Mouse (Mus musculus) lung, postnatal 0 days (tissue): ENCODE measurements around the gene Hsd17b12. TPM values are rescaled to one million over a fixed set of nuclear protein-coding genes. Genes with fewer than 3 reads are reported as not detected.

Experiments
- ATAC-seq: fragments of 200-750 bp; cut with Nextera tagmentation; 2 replicates; pipeline ENCODE4 v1.8.0; 2017; ENCODE audit warnings: moderate library complexity
- DNase-seq: peaks from one replicate; pipeline ENCODE4 v3.0.0-alpha.2; 2016; ENCODE audit warnings: low spot score
- H3K27ac ChIP-seq: fragments of 300-500 bp; sonication (generic); 2 replicates; pipeline ENCODE4 v1.5.1; 2014; ENCODE audit warnings: antibody characterized with exemption, mild to moderate bottlenecking, low read length, mixed read lengths
- H3K27me3 ChIP-seq: fragments of 300-500 bp; sonication (generic); replicated peaks from 2 replicates; pipeline ENCODE4 v1.6.1; 2014; ENCODE audit warnings: low read length, mixed read lengths; ENCODE audit not compliant: insufficient read depth
- H3K36me3 ChIP-seq: fragments of 300-500 bp; sonication (generic); 2 replicates; pipeline ENCODE4 v1.6.1; 2014; ENCODE audit warnings: low read length, mixed read lengths; ENCODE audit not compliant: insufficient read depth
- H3K4me1 ChIP-seq: fragments of 300-500 bp; sonication (generic); 2 replicates; pipeline ENCODE4 v1.6.1; 2014; ENCODE audit warnings: antibody characterized with exemption, low read depth, low read length, mixed read lengths; ENCODE audit not compliant: insufficient read depth
- H3K4me2 ChIP-seq: fragments of 300-500 bp; sonication (generic); replicated peaks from 2 replicates; pipeline ENCODE4 v1.6.1; 2014; ENCODE audit warnings: low read depth, mild to moderate bottlenecking, low read length, moderate library complexity, mixed read lengths
- H3K4me3 ChIP-seq: fragments of 300-500 bp; sonication (generic); 2 replicates; pipeline ENCODE4 v1.5.1; 2014; ENCODE audit warnings: low read depth, low read length
- H3K9ac ChIP-seq: fragments of 300-500 bp; sonication (generic); replicated peaks from 2 replicates; pipeline ENCODE4 v1.6.1; 2014; ENCODE audit warnings: low read depth, mild to moderate bottlenecking
- H3K9me3 ChIP-seq: fragments of 300-500 bp; sonication (generic); 2 replicates; pipeline ENCODE4 v1.6.1; 2016; ENCODE audit warnings: low read length, mixed read lengths
- CTCF ChIP-seq: IDR thresholded peaks from 2 replicates; pipeline ENCODE4 v1.5.1; 2016; ENCODE audit warnings: antibody characterized with exemption, mild to moderate bottlenecking
- EP300 ChIP-seq: IDR thresholded peaks from 2 replicates; pipeline ENCODE4 v1.6.1; 2016; ENCODE audit warnings: antibody characterized with exemption, mild to moderate bottlenecking, control low read depth
- WGBS: fragments of 180-500 bp; shearing (Covaris S2); extraction: QIAGEN DNeasy Blood & Tissue Kit; methylation state at CpG from one replicate; pipeline ENCODE4 v1.1.7; 2014; 5-methylcytosine and 5-hydroxymethylcytosine counted together
- polyA plus RNA-seq: library from polyadenylated mRNA; unstranded; fragments of >200 nt; fragmentation: Nextera tagmentation; extraction: Ambion mirVana; gene quantifications from 2 replicates; pipeline ENCODE4 v1.2.1, GENCODE M21; 2015

The Hsd17b12 gene
- polyA plus RNA-seq, 1 experiment from 2014 or later, result 69.7 TPM

DNA sequence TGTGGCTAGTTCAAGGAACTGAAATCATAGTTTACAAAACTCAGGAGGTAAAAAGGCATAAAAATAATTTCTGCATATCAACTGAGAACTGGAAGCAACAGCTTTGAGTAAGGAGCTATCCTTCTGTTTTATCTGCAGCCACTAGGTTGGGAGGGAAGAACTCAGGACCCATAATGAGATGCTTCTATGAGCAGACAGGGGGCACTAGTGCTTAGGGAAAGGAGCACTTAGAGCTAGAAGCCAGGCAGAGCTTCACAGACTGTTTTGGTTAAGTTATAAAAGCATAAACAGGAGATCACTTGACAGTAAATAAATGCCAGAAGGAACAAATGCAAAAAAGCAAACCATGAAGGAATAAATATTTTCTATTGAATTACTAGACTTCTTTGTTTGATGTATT is 103.0 kb downstream of the Hsd17b12 start:
- H3K27ac ChIP-seq, result no peak overlapping the region
- ATAC-seq (no peak; the same call in 1 of the 2 replicates), DNase-seq (peak; percentile 84)

GRCm38 (mm10) chr2:94051952-94052351 is 105.8 kb downstream of the Hsd17b12 start:
- TF ChIP-seq CTCF, result no peak
- TF ChIP-seq EP300, result no peak
- no peaks in the 10 kb centered on the region for H3K4me1 ChIP-seq
- DNase-seq (no peak), ATAC-seq (no peak)
- H3K36me3 ChIP-seq, result no peaks in the 10 kb centered on the region
- no peak overlapping the region for H3K9ac ChIP-seq
- no peaks in the 10 kb centered on the region for H3K9me3 ChIP-seq
- 92% methylated on average over 5 of the region's 5 CpGs for WGBS
- no peak overlapping the region for H3K4me2 ChIP-seq
- H3K27me3 ChIP-seq, result no peaks in the 10 kb centered on the region
- H3K4me3 ChIP-seq, result no peak overlapping the region
- H3K27ac ChIP-seq, result no peak overlapping the region

More for the DNA sequence above, 103.0 kb downstream of the Hsd17b12 start:
- TF ChIP-seq CTCF (peak; percentile 82), EP300 (no peak)
- Histone ChIP-seq H3K9ac (no peak overlapping the region), H3K9me3 (no peaks in the 10 kb centered on the region), H3K4me1 (no peaks in the 10 kb centered on the region), H3K4me2 (no peak overlapping the region), H3K27me3 (no peaks in the 10 kb centered on the region), H3K4me3 (no peak overlapping the region), H3K36me3 (no peaks in the 10 kb centered on the region)

DNA sequence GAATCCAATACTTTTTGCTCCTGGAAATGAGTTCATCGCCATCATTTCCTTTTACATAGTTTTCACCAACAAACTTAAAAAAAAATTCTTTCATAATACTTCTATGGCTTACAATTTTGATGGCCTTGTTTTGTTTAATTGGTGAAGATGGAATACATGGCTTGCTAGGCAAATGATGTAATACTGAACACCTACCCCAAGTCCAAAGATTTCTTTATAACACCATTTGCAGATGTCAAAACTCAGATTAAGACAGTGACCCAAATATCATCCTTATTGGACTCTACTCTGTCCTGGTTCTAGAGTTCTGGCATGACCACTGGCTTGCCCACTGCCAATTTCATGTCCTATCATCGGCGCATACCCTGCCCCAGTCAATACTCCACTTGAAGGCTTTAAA is 106.9 kb downstream of the Hsd17b12 start:
- 98% methylated on average over 3 of the region's 3 CpGs for WGBS

DNA sequence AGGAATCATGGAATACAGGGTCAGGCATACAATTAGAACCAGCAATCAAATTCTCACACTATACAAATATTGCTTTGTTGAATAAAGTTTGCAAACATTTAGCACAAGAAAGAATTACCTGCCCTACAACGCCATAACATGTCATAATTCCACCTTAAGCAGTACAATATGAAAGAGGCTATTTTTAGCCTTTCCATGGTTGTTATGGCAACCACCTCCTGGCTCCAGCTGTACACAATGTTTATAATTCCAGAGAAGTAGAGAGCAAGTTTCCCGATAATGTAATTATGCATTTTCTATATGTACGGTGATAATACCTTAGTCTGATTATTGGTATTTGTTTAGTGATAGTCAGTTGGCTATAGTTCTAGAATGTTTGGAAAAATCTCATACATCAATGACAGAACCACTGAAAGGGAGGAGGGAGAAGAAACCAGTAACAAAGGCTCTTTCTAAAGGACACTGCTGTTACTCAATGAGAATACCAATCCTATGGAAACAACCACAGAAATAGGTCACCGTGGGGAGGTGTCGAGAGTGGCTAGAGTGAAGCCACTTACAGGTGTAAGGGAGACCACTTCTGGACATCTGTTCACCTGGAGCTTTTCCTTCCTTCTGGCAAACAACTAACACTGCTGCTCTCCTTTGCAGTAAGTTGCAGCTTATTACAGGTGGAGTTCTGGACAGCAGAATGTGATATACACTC is 108.1 kb downstream of the Hsd17b12 start:
- no peaks in the 10 kb centered on the region for H3K9me3 ChIP-seq
- no peaks in the 10 kb centered on the region for H3K27me3 ChIP-seq
- H3K4me2 ChIP-seq, result no peak overlapping the region
- ATAC-seq (peak; percentile 14; the same call in 1 of the 2 replicates), DNase-seq (no peak)
- H3K4me1 ChIP-seq, result no peaks in the 10 kb centered on the region
- TF ChIP-seq EP300, result no peak
- no peak for TF ChIP-seq CTCF
- no peak overlapping the region for H3K4me3 ChIP-seq
- 39% methylated on average over 5 of the region's 5 CpGs for WGBS
- H3K36me3 ChIP-seq, result no peaks in the 10 kb centered on the region
- H3K27ac ChIP-seq, result no peak overlapping the region
- H3K9ac ChIP-seq, result no peak overlapping the region

More for the DNA sequence above, 106.9 kb downstream of the Hsd17b12 start:
- no peaks in the 10 kb centered on the region for H3K4me1 ChIP-seq
- ATAC-seq, result no peak
- no peaks in the 10 kb centered on the region for H3K9me3 ChIP-seq
- H3K36me3 ChIP-seq, result no peaks in the 10 kb centered on the region
- no peaks in the 10 kb centered on the region for H3K27me3 ChIP-seq
- no peak overlapping the region for H3K4me3 ChIP-seq
- no peak overlapping the region for H3K4me2 ChIP-seq
- H3K27ac ChIP-seq, result no peak overlapping the region
- TF ChIP-seq EP300 (no peak), CTCF (no peak)
- DNase-seq, result no peak
- no peak overlapping the region for H3K9ac ChIP-seq

GRCm38 (mm10) chr2:94048733-94049470 is 108.9 kb downstream of the Hsd17b12 start:
- no peak overlapping the region for H3K4me3 ChIP-seq
- no peaks in the 10 kb centered on the region for H3K4me1 ChIP-seq
- no peak for ATAC-seq
- no peak overlapping the region for H3K9ac ChIP-seq
- WGBS, result 62% methylated on average over 5 of the region's 5 CpGs
- no peak for TF ChIP-seq EP300
- no peak for TF ChIP-seq CTCF
- H3K27ac ChIP-seq, result no peak overlapping the region
- no peak for DNase-seq
- H3K27me3 ChIP-seq, result no peaks in the 10 kb centered on the region
- no peak overlapping the region for H3K4me2 ChIP-seq
- H3K9me3 ChIP-seq, result no peaks in the 10 kb centered on the region
- no peaks in the 10 kb centered on the region for H3K36me3 ChIP-seq

DNA sequence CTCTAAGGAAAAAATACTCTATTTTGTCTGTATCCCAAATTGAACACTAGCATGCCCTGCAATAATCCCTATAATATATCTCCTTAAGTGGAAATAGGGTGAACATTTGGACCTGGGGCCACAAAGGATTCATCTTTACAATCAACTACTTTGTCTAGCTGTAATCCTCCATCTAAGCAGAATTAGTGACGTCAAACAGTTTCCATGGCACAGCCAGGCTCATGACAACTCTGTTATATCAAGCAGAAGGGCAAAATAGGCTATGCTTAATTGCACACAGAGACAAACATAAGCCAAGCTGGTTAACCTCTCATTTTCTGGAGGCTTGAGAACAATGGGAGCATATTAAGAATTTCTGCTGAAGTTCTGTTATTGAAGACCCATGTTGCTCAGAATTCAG is 109.5 kb downstream of the Hsd17b12 start:
- Histone ChIP-seq H3K4me1 (no peaks in the 10 kb centered on the region), H3K9me3 (no peaks in the 10 kb centered on the region), H3K4me3 (no peak overlapping the region), H3K9ac (no peak overlapping the region), H3K27me3 (no peaks in the 10 kb centered on the region), H3K36me3 (no peaks in the 10 kb centered on the region), H3K27ac (no peak overlapping the region), H3K4me2 (no peak overlapping the region)
- ATAC-seq, result no peak
- TF ChIP-seq CTCF (no peak), EP300 (no peak)
- no peak for DNase-seq
- WGBS, result 79% methylated on average over 1 of the region's 1 CpGs
